Mouse (Mus musculus) ES-Bruce4 (cell line): ENCODE results near the gene Apba1.

Source experiments
- CTCF ChIP-seq: IDR thresholded peaks from one replicate; pipeline ENCODE4 v1.8.1; 2011; ENCODE audit warnings: low read depth, low read length
- EP300 ChIP-seq: IDR thresholded peaks from 2 replicates; pipeline ENCODE4 v1.6.1; 2011; ENCODE audit warnings: low read depth, low read length; ENCODE audit not compliant: insufficient read depth
- POLR2A ChIP-seq: IDR thresholded peaks from one replicate; pipeline ENCODE4 v1.8.1; 2011; ENCODE audit warnings: low read length; ENCODE audit not compliant: insufficient read depth

- TF ChIP-seq EP300 (no peak), POLR2A (no peak), CTCF (no peak)
These were observed 143.1 kb downstream of the Apba1 start for GRCm38 (mm10) chr19:23901768-23902167.
